Mouse (Mus musculus) hindbrain, embryonic 14.5 days (tissue): ENCODE measurements around the gene Gm9964. TPM values are rescaled to one million over a fixed set of nuclear protein-coding genes. Genes with fewer than 3 reads are reported as not detected.
"Not testable (repeated sequence)": the region's sequence is repeated elsewhere in the genome, so short reads cannot be mapped to it uniquely, and the experiment has no call there.

Experiments used
- ATAC-seq: fragments of 200-750 bp; cut with Nextera tagmentation; 2 replicates; pipeline ENCODE4 v1.8.0; 2017; ENCODE audit warnings: moderate number of reproducible peaks, mild to moderate bottlenecking, moderate TSS enrichment, moderate library complexity; ENCODE audit not compliant: low FRiP score
- DNase-seq: peaks from one replicate; pipeline ENCODE4 v3.0.0-alpha.2; 2015; ENCODE audit warnings: low spot score
- H3K27ac ChIP-seq: fragments of 300-500 bp; sonication (generic); 2 replicates; pipeline ENCODE4 v1.5.1; 2014; ENCODE audit warnings: mild to moderate bottlenecking, moderate library complexity
- H3K27me3 ChIP-seq: fragments of 300-500 bp; sonication (generic); 2 replicates; pipeline ENCODE4 v1.6.1; 2014; ENCODE audit warnings: mild to moderate bottlenecking, low read length, mixed read lengths; ENCODE audit not compliant: control insufficient read depth, insufficient read depth
- H3K36me3 ChIP-seq: fragments of 300-500 bp; sonication (generic); replicated peaks from 2 replicates; pipeline ENCODE4 v1.6.1; 2014; ENCODE audit not compliant: control insufficient read depth, insufficient read depth
- H3K4me1 ChIP-seq: fragments of 300-500 bp; sonication (generic); replicated peaks from 2 replicates; pipeline ENCODE4 v1.6.1; 2014; ENCODE audit warnings: antibody characterized with exemption, low read length, mixed read lengths; ENCODE audit not compliant: control insufficient read depth, insufficient read depth
- H3K4me2 ChIP-seq: fragments of 300-500 bp; sonication (generic); replicated peaks from 2 replicates; pipeline ENCODE4 v1.6.1; 2014; ENCODE audit warnings: mild to moderate bottlenecking, moderate library complexity
- H3K4me3 ChIP-seq: fragments of 300-500 bp; sonication (generic); replicated peaks from 2 replicates; pipeline ENCODE4 v1.5.1; 2014; ENCODE audit warnings: mild to moderate bottlenecking, low read length
- H3K9ac ChIP-seq: fragments of 300-500 bp; sonication (generic); 2 replicates; pipeline ENCODE4 v1.6.1; 2014
- H3K9me3 ChIP-seq: fragments of 300-500 bp; sonication (generic); 2 replicates; pipeline ENCODE4 v1.6.1; 2016; ENCODE audit warnings: low read length; ENCODE audit not compliant: control insufficient read depth
- WGBS: fragments of 180-500 bp; shearing (Covaris S2); extraction: QIAGEN DNeasy Blood & Tissue Kit; methylation state at CpG from one replicate; pipeline ENCODE4 v1.1.7; 2014; 5-methylcytosine and 5-hydroxymethylcytosine counted together
- polyA plus RNA-seq: library from polyadenylated mRNA; unstranded; fragments of >200 nt; fragmentation: Nextera tagmentation; extraction: Ambion mirVana; gene quantifications from 2 replicates; pipeline ENCODE4 v1.2.1, GENCODE M21; 2014

Gene Gm9964
- polyA plus RNA-seq, 1 experiment from 2014 or later = not detected

GRCm38 (mm10) chr11:79304245-79304644 is 7.5 kb upstream of the Gm9964 start:
- not testable (repeated sequence) for ATAC-seq, DNase-seq, H3K36me3 ChIP-seq, H3K9me3 ChIP-seq, H3K27ac ChIP-seq, H3K4me3 ChIP-seq, H3K9ac ChIP-seq, H3K4me2 ChIP-seq, H3K27me3 ChIP-seq
- H3K4me1 ChIP-seq = peaks cover 14% of the 10 kb centered on the region
- WGBS = 83% methylated on average over 4 of the region's 4 CpGs

GRCm38 (mm10) chr11:79303109-79303508 is 6.4 kb upstream of the Gm9964 start:
- H3K36me3 ChIP-seq = no peaks in the 10 kb centered on the region
- 90% methylated on average over 6 of the region's 6 CpGs for WGBS
- DNase-seq (no peak), ATAC-seq (no peak)
- H3K27ac ChIP-seq = no peak overlapping the region
- no peak overlapping the region for H3K9ac ChIP-seq
- H3K4me3 ChIP-seq = no peak overlapping the region
- no peaks in the 10 kb centered on the region for H3K9me3 ChIP-seq
- peaks cover 14% of the 10 kb centered on the region for H3K4me1 ChIP-seq
- H3K27me3 ChIP-seq = no peaks in the 10 kb centered on the region
- no peak overlapping the region for H3K4me2 ChIP-seq

GRCm38 (mm10) chr11:79299719-79300431 is 3.2 kb upstream of the Gm9964 start:
- Histone ChIP-seq H3K9me3 (no peaks in the 10 kb centered on the region), H3K27me3 (no peaks in the 10 kb centered on the region), H3K9ac (no peak overlapping the region), H3K4me3 (no peak overlapping the region), H3K4me1 (no peaks in the 10 kb centered on the region), H3K36me3 (no peaks in the 10 kb centered on the region), H3K27ac (no peak overlapping the region), H3K4me2 (no peak overlapping the region)
- no peak for DNase-seq
- no peak for ATAC-seq
- 86% methylated on average over 9 of the region's 9 CpGs for WGBS

- H3K27ac ChIP-seq = no peak overlapping the region
- H3K4me3 ChIP-seq = no peak overlapping the region
- no peaks in the 10 kb centered on the region for H3K9me3 ChIP-seq
- H3K4me2 ChIP-seq = no peak overlapping the region
- DNase-seq = peak; percentile 83
- H3K27me3 ChIP-seq = no peaks in the 10 kb centered on the region
- H3K4me1 ChIP-seq = no peaks in the 10 kb centered on the region
- 45% methylated on average over 1 of the region's 1 CpGs for WGBS
- no peak overlapping the region for H3K9ac ChIP-seq
- no peak for ATAC-seq
- no peaks in the 10 kb centered on the region for H3K36me3 ChIP-seq
These were observed 539 bp downstream of the Gm9964 start for GRCm38 (mm10) chr11:79296167-79296566.

GRCm38 (mm10) chr11:79293971-79294370 is 2.7 kb downstream of the Gm9964 start:
- ATAC-seq (no peak), DNase-seq (no peak)
- Histone ChIP-seq H3K9ac (no peak overlapping the region), H3K27ac (no peak overlapping the region), H3K27me3 (no peaks in the 10 kb centered on the region), H3K4me3 (no peak overlapping the region), H3K36me3 (no peaks in the 10 kb centered on the region), H3K9me3 (no peaks in the 10 kb centered on the region), H3K4me2 (no peak overlapping the region), H3K4me1 (no peaks in the 10 kb centered on the region)
- WGBS = 52% methylated on average over 1 of the region's 1 CpGs

GRCm38 (mm10) chr11:79293025-79293424 is 3.7 kb downstream of the Gm9964 start:
- Histone ChIP-seq H3K9me3 (no peaks in the 10 kb centered on the region), H3K27me3 (no peaks in the 10 kb centered on the region), H3K4me1 (no peaks in the 10 kb centered on the region), H3K9ac (no peak overlapping the region), H3K36me3 (no peaks in the 10 kb centered on the region), H3K4me3 (no peak overlapping the region), H3K27ac (no peak overlapping the region), H3K4me2 (no peak overlapping the region)
- no peak for ATAC-seq
- no peak for DNase-seq
- 96% methylated on average over 3 of the region's 3 CpGs for WGBS

- ATAC-seq (no peak), DNase-seq (no peak)
- Histone ChIP-seq H3K4me3 (no peak overlapping the region), H3K27ac (no peak overlapping the region), H3K36me3 (no peaks in the 10 kb centered on the region), H3K4me1 (no peaks in the 10 kb centered on the region), H3K9ac (no peak overlapping the region), H3K4me2 (no peak overlapping the region), H3K9me3 (no peaks in the 10 kb centered on the region), H3K27me3 (no peaks in the 10 kb centered on the region)
- 69% methylated on average over 3 of the region's 3 CpGs for WGBS
These were observed 4.6 kb downstream of the Gm9964 start for GRCm38 (mm10) chr11:79292130-79292529.

GRCm38 (mm10) chr11:79291651-79292050 is 5.1 kb downstream of the Gm9964 start:
- no peaks in the 10 kb centered on the region for H3K9me3 ChIP-seq
- 77% methylated on average over 5 of the region's 5 CpGs for WGBS
- H3K36me3 ChIP-seq = no peaks in the 10 kb centered on the region
- no peak overlapping the region for H3K4me3 ChIP-seq
- DNase-seq = no peak
- H3K27ac ChIP-seq = no peak overlapping the region
- H3K4me2 ChIP-seq = no peak overlapping the region
- no peaks in the 10 kb centered on the region for H3K27me3 ChIP-seq
- ATAC-seq = no peak
- H3K9ac ChIP-seq = no peak overlapping the region
- no peaks in the 10 kb centered on the region for H3K4me1 ChIP-seq

GRCm38 (mm10) chr11:79290473-79290872 is 6.2 kb downstream of the Gm9964 start:
- H3K36me3 ChIP-seq = no peaks in the 10 kb centered on the region
- H3K4me2 ChIP-seq = no peak overlapping the region
- H3K4me1 ChIP-seq = no peaks in the 10 kb centered on the region
- H3K9ac ChIP-seq = no peak overlapping the region
- H3K4me3 ChIP-seq = no peak overlapping the region
- WGBS = 52% methylated on average over 2 of the region's 2 CpGs
- no peak overlapping the region for H3K27ac ChIP-seq
- ATAC-seq = no peak
- no peaks in the 10 kb centered on the region for H3K27me3 ChIP-seq
- no peak for DNase-seq
- H3K9me3 ChIP-seq = no peaks in the 10 kb centered on the region
